Mouse (Mus musculus): ENCODE results near the gene Zfp382. TPM values are rescaled to one million over a fixed set of nuclear protein-coding genes. Genes with fewer than 3 reads are reported as not detected.
A peak's percentile ranks its signal among the peaks of the same experiment; 100 is the strongest.

The Zfp382 gene
- polyA plus RNA-seq, 2 experiments, result 5.0 to 5.8 TPM

DNA sequence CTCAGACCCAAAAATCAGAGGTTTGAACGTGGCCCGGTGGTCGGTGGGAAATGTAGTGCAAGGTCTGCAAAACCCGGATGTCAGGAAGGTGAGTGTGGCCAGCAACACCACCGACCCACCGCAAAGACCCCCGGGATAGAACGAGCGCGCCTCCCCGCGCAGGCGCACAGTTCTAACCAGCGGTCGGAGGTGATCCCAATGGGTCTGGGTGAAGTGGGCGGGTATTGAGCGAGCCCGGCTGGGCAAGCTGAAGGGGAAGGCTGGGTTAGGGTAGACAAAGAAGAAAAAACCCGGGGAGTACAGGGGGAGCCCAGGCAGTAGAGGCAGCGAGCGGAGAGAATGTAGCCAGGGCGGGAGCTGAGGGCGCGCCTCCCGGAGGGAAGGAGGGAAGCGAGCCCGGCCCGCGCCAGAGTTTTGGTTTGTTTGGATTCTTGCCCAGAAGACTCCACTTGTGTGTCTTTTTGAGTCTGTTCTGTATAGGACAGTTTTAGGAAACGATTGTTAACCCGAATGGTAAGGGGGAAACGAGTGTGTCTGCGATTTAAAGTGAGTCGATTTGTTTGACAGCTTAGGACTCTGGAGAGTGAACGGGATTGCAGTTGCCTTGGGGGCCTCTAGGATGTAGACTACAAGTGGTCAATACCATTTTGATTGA lies 21.9 kb downstream of the Zfp382 start:
- H3K9ac ChIP-seq (ENCODE audit: low read depth, low read length, severe bottlenecking), result peak overlapping the region; percentile 47
- H3K4me2 ChIP-seq (replicated peaks; ENCODE audit: low read depth, low read length, severe bottlenecking), result peak overlapping the region; percentile 54
- H3K9me3 ChIP-seq (ENCODE audit: control insufficient read depth, low read length), result 0 out of 2 replicates have a peak, but pooled peaks cover 7% of the 10 kb centered on the region
- H3K36me3 ChIP-seq (ENCODE audit: control insufficient read depth, insufficient read depth, low read length), result peaks cover 15% of the 10 kb centered on the region
- DNase-seq (ENCODE audit: low spot score), result peak; percentile 91
- H3K27me3 ChIP-seq (ENCODE audit: control insufficient read depth, insufficient read depth, low read length), result no peaks in the 10 kb centered on the region
- ATAC-seq (ENCODE audit: low FRiP score, low read depth), result peak; percentile 94
- no peaks in the 10 kb centered on the region for H3K4me1 ChIP-seq (ENCODE audit: control insufficient read depth, insufficient read depth, low read length)
- peak overlapping the region; percentile 49 for H3K4me3 ChIP-seq (replicated peaks; ENCODE audit: low read length)
- WGBS, result 2% methylated on average over 35 of the region's 35 CpGs
- H3K27ac ChIP-seq (replicated peaks; ENCODE audit: low read depth, low read length), result peak overlapping the region; percentile 78
- 0 out of 2 replicates have a peak, but pooled peaks have one; percentile 45 for TF ChIP-seq POLR2A (IDR thresholded peaks at IDR 0.05; ENCODE audit: borderline replicate concordance, extremely low read depth, insufficient read depth, insufficient read length)

GRCm38 (mm10) chr7:30147011-30147410 lies 25.3 kb downstream of the Zfp382 start:
- no peak for ATAC-seq (ENCODE audit: low FRiP score, low read depth)
- Histone ChIP-seq H3K4me1 (ENCODE audit: control insufficient read depth, insufficient read depth, low read length) (no peaks in the 10 kb centered on the region), H3K9me3 (ENCODE audit: control insufficient read depth, low read length) (peaks cover 39% of the 10 kb centered on the region), H3K4me2 (replicated peaks; ENCODE audit: low read depth, low read length, severe bottlenecking) (no peak overlapping the region), H3K27me3 (ENCODE audit: control insufficient read depth, insufficient read depth, low read length) (no peaks in the 10 kb centered on the region), H3K27ac (replicated peaks; ENCODE audit: low read depth, low read length) (no peak overlapping the region), H3K36me3 (ENCODE audit: control insufficient read depth, insufficient read depth, low read length) (peaks cover 18% of the 10 kb centered on the region), H3K9ac (ENCODE audit: low read depth, low read length, severe bottlenecking) (no peak overlapping the region), H3K4me3 (replicated peaks; ENCODE audit: low read length) (no peak overlapping the region)
- TF ChIP-seq POLR2A (IDR thresholded peaks at IDR 0.05; ENCODE audit: borderline replicate concordance, extremely low read depth, insufficient read depth, insufficient read length), result no peak
- no peak for DNase-seq (ENCODE audit: low spot score)
- 94% methylated on average over 5 of the region's 5 CpGs for WGBS

DNA sequence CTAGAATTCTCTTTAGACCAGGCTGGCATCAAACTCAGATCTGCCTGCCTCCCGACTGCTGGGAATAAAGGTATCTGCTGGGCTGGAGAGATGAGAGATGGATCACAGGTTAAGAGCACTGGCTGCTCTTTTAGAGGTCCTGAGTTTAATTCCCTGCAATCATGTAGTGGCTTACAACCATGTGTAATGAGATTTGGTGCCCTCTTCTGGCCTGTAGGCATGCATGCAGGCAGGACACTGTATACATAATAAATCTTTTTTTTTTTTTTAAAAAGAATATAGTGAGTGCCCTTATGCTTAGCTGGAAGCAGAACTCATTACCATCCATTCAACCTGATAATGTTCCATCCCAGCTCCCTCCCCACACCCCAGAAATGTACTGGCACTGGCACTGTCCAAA lies 32.3 kb downstream of the Zfp382 start:
- Histone ChIP-seq H3K4me1 (ENCODE audit: control insufficient read depth, insufficient read depth, low read length) (no peaks in the 10 kb centered on the region), H3K4me3 (replicated peaks; ENCODE audit: low read length) (no peak overlapping the region), H3K9me3 (ENCODE audit: control insufficient read depth, low read length) (peaks cover 90% of the 10 kb centered on the region), H3K27ac (replicated peaks; ENCODE audit: low read depth, low read length) (no peak overlapping the region), H3K27me3 (ENCODE audit: control insufficient read depth, insufficient read depth, low read length) (no peaks in the 10 kb centered on the region), H3K9ac (ENCODE audit: low read depth, low read length, severe bottlenecking) (no peak overlapping the region), H3K36me3 (ENCODE audit: control insufficient read depth, insufficient read depth, low read length) (peaks cover 41% of the 10 kb centered on the region), H3K4me2 (replicated peaks; ENCODE audit: low read depth, low read length, severe bottlenecking) (no peak overlapping the region)
- TF ChIP-seq POLR2A (IDR thresholded peaks at IDR 0.05; ENCODE audit: borderline replicate concordance, extremely low read depth, insufficient read depth, insufficient read length), result no peak
- ATAC-seq (ENCODE audit: low FRiP score, low read depth) (no peak), DNase-seq (ENCODE audit: low spot score) (no peak)
- 85% methylated on average over 1 of the region's 1 CpGs for WGBS

DNA sequence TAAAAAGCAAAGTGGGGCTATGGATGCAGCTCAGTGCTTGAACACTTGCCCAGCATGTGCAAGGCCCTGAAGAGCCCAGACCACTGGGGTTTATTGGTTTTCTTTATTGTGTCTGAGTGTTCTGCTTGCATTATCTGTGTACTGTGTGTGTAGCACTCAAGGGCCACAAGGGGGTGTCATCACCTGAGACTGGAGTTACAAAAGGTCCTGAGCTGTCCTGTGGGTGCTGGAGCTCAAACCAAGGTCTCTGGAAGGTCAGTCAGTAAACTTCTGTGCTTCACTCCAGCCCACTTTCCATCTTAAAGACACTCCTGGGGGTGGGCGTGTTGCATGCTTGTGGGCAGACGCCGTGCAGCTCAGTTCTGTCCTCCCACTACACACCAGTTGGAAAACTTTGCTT lies 33.8 kb downstream of the Zfp382 start:
- Histone ChIP-seq H3K27ac (replicated peaks; ENCODE audit: low read depth, low read length) (no peak overlapping the region), H3K9ac (ENCODE audit: low read depth, low read length, severe bottlenecking) (no peak overlapping the region), H3K9me3 (ENCODE audit: control insufficient read depth, low read length) (peaks cover 88% of the 10 kb centered on the region), H3K27me3 (ENCODE audit: control insufficient read depth, insufficient read depth, low read length) (no peaks in the 10 kb centered on the region), H3K4me1 (ENCODE audit: control insufficient read depth, insufficient read depth, low read length) (no peaks in the 10 kb centered on the region), H3K36me3 (ENCODE audit: control insufficient read depth, insufficient read depth, low read length) (peaks cover 44% of the 10 kb centered on the region), H3K4me2 (replicated peaks; ENCODE audit: low read depth, low read length, severe bottlenecking) (no peak overlapping the region), H3K4me3 (replicated peaks; ENCODE audit: low read length) (no peak overlapping the region)
- DNase-seq (ENCODE audit: low spot score), result no peak
- WGBS, result 100% methylated on average over 3 of the region's 3 CpGs
- ATAC-seq (ENCODE audit: low FRiP score, low read depth), result no peak
- no peak for TF ChIP-seq POLR2A (IDR thresholded peaks at IDR 0.05; ENCODE audit: borderline replicate concordance, extremely low read depth, insufficient read depth, insufficient read length)

- Histone ChIP-seq H3K27ac (replicated peaks; ENCODE audit: low read depth, low read length) (no peak overlapping the region), H3K4me1 (ENCODE audit: control insufficient read depth, insufficient read depth, low read length) (peaks cover 2% of the 10 kb centered on the region), H3K4me2 (replicated peaks; ENCODE audit: low read depth, low read length, severe bottlenecking) (no peak overlapping the region), H3K9ac (ENCODE audit: low read depth, low read length, severe bottlenecking) (no peak overlapping the region), H3K9me3 (ENCODE audit: control insufficient read depth, low read length) (peaks cover 92% of the 10 kb centered on the region), H3K4me3 (replicated peaks; ENCODE audit: low read length) (no peak overlapping the region), H3K27me3 (ENCODE audit: control insufficient read depth, insufficient read depth, low read length) (no peaks in the 10 kb centered on the region), H3K36me3 (ENCODE audit: control insufficient read depth, insufficient read depth, low read length) (peaks cover 83% of the 10 kb centered on the region)
- TF ChIP-seq POLR2A (IDR thresholded peaks at IDR 0.05; ENCODE audit: borderline replicate concordance, extremely low read depth, insufficient read depth, insufficient read length), result no peak
- no peak for ATAC-seq (ENCODE audit: low FRiP score, low read depth)
- DNase-seq (ENCODE audit: low spot score), result no peak
- 96% methylated on average over 5 of the region's 5 CpGs for WGBS
Observed at GRCm38 (mm10) chr7:30163113-30163512, 41.4 kb downstream of the Zfp382 start.

All from limb, embryonic 14.5 days (tissue).